Mouse (Mus musculus) hindbrain, embryonic 16.5 days (tissue): Measurements from ENCODE around the gene Smc5. TPM values are rescaled to one million over a fixed set of nuclear protein-coding genes. Genes with fewer than 3 reads are reported as not detected.

Experiments used
- ATAC-seq: fragments of 200-750 bp; cut with Nextera tagmentation; 2 replicates; pipeline ENCODE4 v1.8.0; 2017; ENCODE audit warnings: moderate TSS enrichment, moderate library complexity
- H3K27ac ChIP-seq: fragments of 300-500 bp; sonication (generic); 2 replicates; pipeline ENCODE4 v1.5.1; 2014; ENCODE audit warnings: low read depth, mild to moderate bottlenecking, control low read depth, low read length, moderate library complexity
- H3K27me3 ChIP-seq: fragments of 300-500 bp; sonication (generic); replicated peaks from 2 replicates; pipeline ENCODE4 v1.6.1; 2014; ENCODE audit warnings: low read length; ENCODE audit not compliant: control insufficient read depth, insufficient read depth
- H3K36me3 ChIP-seq: fragments of 300-500 bp; sonication (generic); 2 replicates; pipeline ENCODE4 v1.6.1; 2014; ENCODE audit warnings: mild to moderate bottlenecking, low read length, moderate library complexity, mixed read lengths; ENCODE audit not compliant: control insufficient read depth, insufficient read depth
- H3K4me1 ChIP-seq: fragments of 300-500 bp; sonication (generic); 2 replicates; pipeline ENCODE4 v1.6.1; 2014; ENCODE audit warnings: low read depth, low read length; ENCODE audit not compliant: control insufficient read depth, insufficient read depth
- H3K4me2 ChIP-seq: fragments of 300-500 bp; sonication (generic); 2 replicates; pipeline ENCODE4 v1.6.1; 2014; ENCODE audit warnings: mild to moderate bottlenecking, low read length, control low read depth, moderate library complexity
- H3K4me3 ChIP-seq: fragments of 300-500 bp; sonication (generic); 2 replicates; pipeline ENCODE4 v1.5.1; 2014; ENCODE audit warnings: mild to moderate bottlenecking, low read length, control low read depth, moderate library complexity
- H3K9ac ChIP-seq: fragments of 300-500 bp; sonication (generic); 2 replicates; pipeline ENCODE4 v1.6.1; 2014; ENCODE audit warnings: low read depth, mild to moderate bottlenecking, control low read depth, low read length, moderate library complexity
- H3K9me3 ChIP-seq: fragments of 300-500 bp; sonication (generic); 2 replicates; pipeline ENCODE4 v1.6.1; 2014; ENCODE audit warnings: mild to moderate bottlenecking, low read length, moderate library complexity; ENCODE audit not compliant: control insufficient read depth
- WGBS: fragments of 180-500 bp; shearing (Covaris S2); extraction: QIAGEN DNeasy Blood & Tissue Kit; methylation state at CpG from one replicate; pipeline ENCODE4 v1.1.7; 2014; 5-methylcytosine and 5-hydroxymethylcytosine counted together
- polyA plus RNA-seq: library from polyadenylated mRNA; unstranded; fragments of >200 nt; fragmentation: Nextera tagmentation; extraction: Ambion mirVana; gene quantifications from 2 replicates; pipeline ENCODE4 v1.2.1, GENCODE M21; 2015

The Smc5 gene
- polyA plus RNA-seq, 1 experiment from 2014 or later, result 21.2 TPM

DNA sequence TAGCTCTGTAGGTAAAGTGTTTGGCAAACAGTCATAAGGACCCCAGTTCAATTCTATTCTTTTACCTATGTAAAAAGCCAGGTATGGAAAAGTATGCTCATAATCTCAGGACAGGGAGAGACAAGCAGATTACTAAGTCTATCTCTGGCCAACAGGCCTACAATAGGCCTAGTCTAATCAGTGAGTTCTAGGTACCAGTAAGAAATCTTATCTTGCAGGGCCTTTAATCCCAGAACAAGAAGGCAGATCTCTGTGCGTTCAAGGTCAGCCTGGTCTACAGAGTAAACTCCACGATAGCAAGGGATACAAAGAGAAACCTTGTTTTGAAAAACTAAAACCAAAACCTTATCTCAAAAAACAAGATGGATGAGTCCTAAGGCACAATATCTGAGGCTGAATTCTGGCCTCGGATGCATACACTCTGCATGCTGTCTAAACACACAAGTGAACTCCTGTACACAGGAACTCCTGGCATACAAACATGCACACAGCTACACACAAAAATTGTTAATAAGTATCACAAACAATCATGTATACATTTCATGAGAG, 70.1 kb downstream of the Smc5 start:
- H3K36me3 ChIP-seq, result peaks cover 15% of the 10 kb centered on the region
- no peak overlapping the region for H3K9ac ChIP-seq
- H3K4me3 ChIP-seq, result no peak overlapping the region
- no peaks in the 10 kb centered on the region for H3K4me1 ChIP-seq
- no peak for ATAC-seq
- no peak overlapping the region for H3K4me2 ChIP-seq
- 94% methylated on average over 3 of the region's 3 CpGs for WGBS
- no peak overlapping the region for H3K27ac ChIP-seq
- H3K27me3 ChIP-seq, result no peaks in the 10 kb centered on the region
- H3K9me3 ChIP-seq, result peaks cover 8% of the 10 kb centered on the region

DNA sequence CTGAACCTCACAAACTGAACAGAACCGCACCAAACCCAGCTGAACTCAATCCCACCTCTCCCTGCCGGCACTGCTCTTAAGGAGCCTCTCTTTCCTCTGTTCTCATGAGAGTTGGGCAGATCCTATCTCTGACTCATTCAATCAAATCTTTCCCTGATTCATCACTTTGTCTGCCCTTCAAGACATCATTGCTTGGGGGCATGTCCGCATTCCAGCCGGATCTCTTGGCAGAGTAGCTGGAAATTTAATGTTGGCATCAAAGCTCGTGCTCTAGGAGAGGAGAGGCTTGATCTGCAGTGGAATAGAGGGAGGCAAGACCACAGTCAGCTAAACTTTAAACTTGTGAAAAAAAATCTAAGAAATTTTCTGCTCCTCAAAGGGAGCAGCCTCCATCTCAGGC, 71.6 kb downstream of the Smc5 start:
- Histone ChIP-seq H3K4me1 (no peaks in the 10 kb centered on the region), H3K9me3 (peaks cover 8% of the 10 kb centered on the region), H3K36me3 (peaks cover 15% of the 10 kb centered on the region), H3K4me3 (no peak overlapping the region), H3K4me2 (no peak overlapping the region), H3K27ac (no peak overlapping the region), H3K27me3 (no peaks in the 10 kb centered on the region), H3K9ac (no peak overlapping the region)
- 96% methylated on average over 5 of the region's 5 CpGs for WGBS
- no peak for ATAC-seq

DNA sequence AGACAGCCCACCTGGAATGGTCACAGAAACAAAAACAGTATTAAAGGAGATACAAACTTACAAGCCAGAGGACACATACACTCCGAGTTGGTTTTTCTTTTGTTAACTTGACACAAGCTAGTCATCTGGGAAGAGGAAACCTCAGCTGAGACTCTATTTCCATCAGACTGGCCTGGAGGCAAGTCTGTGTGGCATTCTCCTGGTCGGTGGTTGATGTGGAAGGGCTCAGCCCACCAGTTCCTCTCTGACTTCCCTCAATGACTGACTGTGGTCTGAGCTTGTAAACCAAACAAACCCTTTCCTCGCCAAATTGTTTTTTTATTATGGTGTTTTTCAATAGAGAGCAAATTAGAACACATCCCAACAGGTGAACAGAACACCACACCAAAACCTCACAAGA, 80.6 kb downstream of the Smc5 start:
- H3K4me2 ChIP-seq, result no peak overlapping the region
- no peak for ATAC-seq

DNA sequence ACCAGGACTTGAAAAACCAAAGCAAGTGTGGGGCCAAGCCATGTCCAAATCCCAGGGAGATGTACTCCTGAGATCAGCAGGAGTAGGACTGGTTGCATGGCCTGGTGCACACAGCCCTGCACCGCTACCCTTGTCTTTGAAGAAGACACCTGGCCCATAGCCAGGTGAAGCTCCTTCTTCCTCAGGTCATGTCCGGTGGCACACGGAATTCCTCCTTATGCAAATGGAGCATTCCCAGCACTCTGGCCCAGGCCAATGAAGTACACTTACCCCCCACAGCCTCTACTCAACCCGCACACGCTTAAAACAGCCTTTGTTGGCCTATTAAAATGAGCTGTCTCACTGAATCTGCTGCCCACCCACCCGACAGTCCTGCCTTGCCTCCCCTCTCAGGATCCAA, 82.2 kb downstream of the Smc5 start:
- WGBS, result 88% methylated on average over 6 of the region's 6 CpGs
- ATAC-seq, result no peak

More for the DNA sequence above, 80.6 kb downstream of the Smc5 start:
- H3K9ac ChIP-seq, result no peak overlapping the region
- no peaks in the 10 kb centered on the region for H3K4me1 ChIP-seq
- H3K4me3 ChIP-seq, result no peak overlapping the region
- H3K9me3 ChIP-seq, result no peaks in the 10 kb centered on the region
- no peak overlapping the region for H3K27ac ChIP-seq
- WGBS, result 85% methylated on average over 3 of the region's 3 CpGs
- no peaks in the 10 kb centered on the region for H3K36me3 ChIP-seq
- no peaks in the 10 kb centered on the region for H3K27me3 ChIP-seq

DNA sequence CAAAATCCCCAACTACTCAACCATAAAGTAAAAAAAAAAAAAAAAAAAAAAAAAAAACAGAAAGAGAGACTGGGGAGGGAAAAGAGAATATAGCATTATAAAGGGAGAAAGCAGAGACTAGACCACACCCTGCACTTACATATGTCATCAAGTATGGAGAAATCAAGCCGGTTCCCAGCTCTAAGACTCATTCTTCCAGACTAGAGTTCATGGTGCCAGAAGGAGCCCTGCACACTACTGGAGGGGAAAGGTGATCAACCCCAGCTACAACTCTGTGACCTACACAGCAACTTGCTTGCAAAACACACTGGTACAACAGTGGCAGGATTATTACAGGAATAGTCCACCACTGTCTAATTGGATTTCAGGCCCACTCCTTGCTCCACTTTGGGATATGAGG, 84.0 kb downstream of the Smc5 start:
- no peaks in the 10 kb centered on the region for H3K4me1 ChIP-seq
- H3K9me3 ChIP-seq, result no peaks in the 10 kb centered on the region
- H3K4me2 ChIP-seq, result no peak overlapping the region
- WGBS, result 95% methylated on average over 1 of the region's 1 CpGs
- no peak for ATAC-seq
- H3K27me3 ChIP-seq, result no peaks in the 10 kb centered on the region
- no peak overlapping the region for H3K27ac ChIP-seq
- H3K36me3 ChIP-seq, result no peaks in the 10 kb centered on the region
- H3K9ac ChIP-seq, result no peak overlapping the region
- no peak overlapping the region for H3K4me3 ChIP-seq

More for the DNA sequence above, 82.2 kb downstream of the Smc5 start:
- Histone ChIP-seq H3K4me2 (no peak overlapping the region), H3K9ac (no peak overlapping the region), H3K36me3 (no peaks in the 10 kb centered on the region), H3K4me3 (no peak overlapping the region), H3K9me3 (no peaks in the 10 kb centered on the region), H3K4me1 (no peaks in the 10 kb centered on the region), H3K27ac (no peak overlapping the region), H3K27me3 (no peaks in the 10 kb centered on the region)

DNA sequence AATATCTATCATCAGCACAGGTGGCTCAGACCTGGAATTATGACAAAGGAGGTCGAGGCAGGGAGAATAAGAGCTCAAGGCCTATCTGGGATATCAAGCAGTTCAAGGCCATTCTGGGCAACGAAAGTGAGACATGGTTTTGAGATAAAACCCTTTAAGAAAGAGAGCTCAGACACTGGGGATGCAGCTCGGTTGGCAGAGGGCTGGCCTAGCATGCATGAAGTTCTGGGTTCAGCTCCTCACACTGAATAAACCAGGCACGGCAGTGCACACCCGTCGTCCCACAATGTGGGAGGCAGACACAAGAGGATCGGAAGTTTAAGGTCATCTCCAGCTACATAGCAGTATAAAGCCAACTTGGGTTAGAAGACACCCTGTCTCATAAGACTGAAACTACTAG, 84.7 kb downstream of the Smc5 start:
- Histone ChIP-seq H3K27me3 (no peaks in the 10 kb centered on the region), H3K36me3 (no peaks in the 10 kb centered on the region), H3K9me3 (no peaks in the 10 kb centered on the region), H3K4me2 (no peak overlapping the region), H3K4me1 (no peaks in the 10 kb centered on the region), H3K4me3 (no peak overlapping the region), H3K9ac (no peak overlapping the region), H3K27ac (no peak overlapping the region)
- 92% methylated on average over 7 of the region's 7 CpGs for WGBS
- no peak for ATAC-seq

DNA sequence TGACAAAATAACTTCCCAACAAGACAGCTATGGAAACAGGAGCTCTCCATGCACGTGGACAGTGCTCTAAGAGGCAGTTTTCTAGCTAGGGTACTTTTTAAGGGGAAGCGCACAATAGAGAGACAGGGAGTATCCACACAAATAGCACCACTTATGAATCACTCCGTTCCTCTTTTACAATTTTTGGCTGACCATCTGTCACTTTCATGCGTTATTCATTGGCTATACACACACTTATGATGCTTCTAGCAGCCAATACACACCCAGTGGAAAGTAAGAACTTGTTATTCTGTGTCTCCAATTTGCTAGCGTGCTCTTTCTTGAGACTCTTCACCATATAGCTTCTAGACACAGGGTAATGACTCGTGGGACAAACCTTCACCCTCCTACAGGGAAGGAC, 86.0 kb downstream of the Smc5 start:
- ATAC-seq, result no peak
- Histone ChIP-seq H3K4me1 (no peaks in the 10 kb centered on the region), H3K9ac (no peak overlapping the region), H3K4me2 (no peak overlapping the region), H3K27me3 (no peaks in the 10 kb centered on the region), H3K9me3 (no peaks in the 10 kb centered on the region), H3K4me3 (no peak overlapping the region), H3K27ac (no peak overlapping the region), H3K36me3 (no peaks in the 10 kb centered on the region)
- 85% methylated on average over 6 of the region's 6 CpGs for WGBS

DNA sequence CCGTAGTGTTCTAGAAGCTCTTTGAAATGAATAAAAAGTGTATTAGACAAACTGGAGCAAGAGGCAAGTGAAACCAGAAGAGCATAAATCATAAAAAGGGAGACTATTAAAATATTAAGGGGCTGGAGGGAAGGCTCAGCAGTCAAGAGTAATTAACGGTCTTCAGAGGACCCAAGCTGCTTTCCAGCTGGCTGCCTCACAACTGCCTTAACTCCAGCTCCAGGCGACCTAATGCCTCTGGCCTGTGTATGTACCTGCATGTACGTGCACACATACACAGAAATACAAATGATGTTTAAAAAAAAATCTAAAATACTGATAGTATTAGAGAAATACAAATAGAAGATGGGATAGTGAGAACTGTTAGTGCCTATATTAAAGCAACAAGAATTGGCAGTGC, 89.6 kb downstream of the Smc5 start:
- Histone ChIP-seq H3K27me3 (no peaks in the 10 kb centered on the region), H3K4me2 (no peak overlapping the region), H3K4me1 (no peaks in the 10 kb centered on the region), H3K27ac (no peak overlapping the region), H3K9me3 (no peaks in the 10 kb centered on the region), H3K9ac (no peak overlapping the region), H3K36me3 (no peaks in the 10 kb centered on the region), H3K4me3 (no peak overlapping the region)
- no peak for ATAC-seq
- 78% methylated on average over 4 of the region's 4 CpGs for WGBS

DNA sequence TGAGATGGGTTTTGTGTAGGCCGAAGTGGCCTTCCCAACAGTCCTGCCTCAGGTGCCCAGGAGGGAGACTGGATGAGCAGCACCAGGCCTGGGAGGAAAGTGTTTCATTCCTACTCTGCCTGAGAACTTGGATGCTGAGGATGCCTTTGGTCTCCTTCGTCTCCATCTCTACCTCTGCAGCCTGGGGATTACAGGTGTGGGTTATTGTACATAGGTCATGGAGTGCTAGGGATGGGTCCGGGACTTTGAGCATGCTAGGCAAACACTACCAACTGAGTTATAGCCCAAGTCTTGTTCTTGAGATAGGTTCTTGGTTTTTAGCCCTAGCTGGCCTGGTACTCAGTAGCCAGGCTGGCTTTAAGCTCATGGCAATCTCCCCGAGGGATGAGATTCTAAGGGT, 90.2 kb downstream of the Smc5 start:
- Histone ChIP-seq H3K4me3 (no peak overlapping the region), H3K9ac (no peak overlapping the region), H3K36me3 (no peaks in the 10 kb centered on the region), H3K9me3 (no peaks in the 10 kb centered on the region), H3K4me2 (no peak overlapping the region), H3K4me1 (no peaks in the 10 kb centered on the region), H3K27me3 (no peaks in the 10 kb centered on the region), H3K27ac (no peak overlapping the region)
- over 99% methylated on average over 4 of the region's 4 CpGs for WGBS
- ATAC-seq, result no peak

DNA sequence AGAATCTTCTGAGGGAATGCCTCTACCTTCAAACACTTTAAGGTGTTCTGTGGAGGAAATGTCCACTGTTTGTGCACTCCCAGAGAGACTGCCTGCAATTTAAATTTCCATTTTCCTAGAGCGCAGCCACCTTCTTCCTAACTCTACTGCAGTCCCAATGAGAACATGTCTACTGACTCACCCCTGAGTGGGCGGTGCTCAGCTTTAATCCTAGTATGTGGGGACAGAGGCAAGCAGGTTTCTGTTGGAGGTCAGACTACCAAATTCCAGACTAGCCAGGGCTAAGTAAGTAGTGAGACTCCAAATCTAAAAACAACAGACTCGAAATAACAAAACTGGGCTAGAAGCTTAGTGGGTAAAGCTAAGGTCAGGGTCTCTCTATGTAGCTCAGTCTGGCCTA, 95.2 kb downstream of the Smc5 start:
- Histone ChIP-seq H3K27ac (no peak overlapping the region), H3K4me2 (no peak overlapping the region), H3K9me3 (no peaks in the 10 kb centered on the region), H3K4me1 (no peaks in the 10 kb centered on the region), H3K4me3 (no peak overlapping the region), H3K9ac (no peak overlapping the region), H3K27me3 (no peaks in the 10 kb centered on the region), H3K36me3 (no peaks in the 10 kb centered on the region)
- ATAC-seq, result no peak
- whole genome bisulfite sequencing, result 96% methylated on average over 3 of the region's 3 CpGs
